Mouse (Mus musculus) embryonic facial prominence, embryonic 12.5 days (tissue): ENCODE measurements around the gene Tmem189. TPM values are rescaled to one million over a fixed set of nuclear protein-coding genes. Genes with fewer than 3 reads are reported as not detected.
A peak's percentile ranks its signal among the peaks of the same experiment; 100 is the strongest.

Source experiments
- ATAC-seq: fragments of 200-750 bp; cut with Nextera tagmentation; 2 replicates; pipeline ENCODE4 v1.8.0; 2017; ENCODE audit not compliant: insufficient number of reproducible peaks, insufficient read depth, low FRiP score, low TSS enrichment
- H3K27ac ChIP-seq: fragments of 300-500 bp; sonication (generic); 2 replicates; pipeline ENCODE4 v1.5.1; 2016; ENCODE audit warnings: mild to moderate bottlenecking
- H3K27me3 ChIP-seq: fragments of 300-500 bp; sonication (generic); 2 replicates; pipeline ENCODE4 v1.6.1; 2016; ENCODE audit warnings: mild to moderate bottlenecking, moderate library complexity
- H3K36me3 ChIP-seq: fragments of 300-500 bp; sonication (generic); 2 replicates; pipeline ENCODE4 v1.6.1; 2016; ENCODE audit warnings: mild to moderate bottlenecking
- H3K4me1 ChIP-seq: fragments of 300-500 bp; sonication (generic); 2 replicates; pipeline ENCODE4 v1.6.1; 2016
- H3K4me2 ChIP-seq: fragments of 300-500 bp; sonication (generic); replicated peaks from 2 replicates; pipeline ENCODE4 v1.6.1; 2016; ENCODE audit warnings: mild to moderate bottlenecking, moderate library complexity
- H3K4me3 ChIP-seq: fragments of 300-500 bp; sonication (generic); 2 replicates; pipeline ENCODE4 v1.5.1; 2016; ENCODE audit warnings: mild to moderate bottlenecking
- H3K9ac ChIP-seq: fragments of 300-500 bp; sonication (generic); 2 replicates; pipeline ENCODE4 v1.6.1; 2016; ENCODE audit warnings: mild to moderate bottlenecking, moderate library complexity
- H3K9me3 ChIP-seq: fragments of 300-500 bp; sonication (generic); 2 replicates; pipeline ENCODE4 v1.6.1; 2016; ENCODE audit warnings: mild to moderate bottlenecking, moderate library complexity
- WGBS: fragments of 180-500 bp; shearing (Covaris S2); methylation state at CpG from one replicate; pipeline ENCODE4 v1.1.7; 2016; 5-methylcytosine and 5-hydroxymethylcytosine counted together
- polyA plus RNA-seq: library from polyadenylated mRNA; unstranded; fragments of >200 nt; fragmentation: Nextera tagmentation; extraction: Ambion mirVana; gene quantifications from 2 replicates; pipeline ENCODE4 v1.2.1, GENCODE M21; 2016

The Tmem189 gene
- polyA plus RNA-seq, 1 experiment from 2014 or later: 45.0 TPM

DNA sequence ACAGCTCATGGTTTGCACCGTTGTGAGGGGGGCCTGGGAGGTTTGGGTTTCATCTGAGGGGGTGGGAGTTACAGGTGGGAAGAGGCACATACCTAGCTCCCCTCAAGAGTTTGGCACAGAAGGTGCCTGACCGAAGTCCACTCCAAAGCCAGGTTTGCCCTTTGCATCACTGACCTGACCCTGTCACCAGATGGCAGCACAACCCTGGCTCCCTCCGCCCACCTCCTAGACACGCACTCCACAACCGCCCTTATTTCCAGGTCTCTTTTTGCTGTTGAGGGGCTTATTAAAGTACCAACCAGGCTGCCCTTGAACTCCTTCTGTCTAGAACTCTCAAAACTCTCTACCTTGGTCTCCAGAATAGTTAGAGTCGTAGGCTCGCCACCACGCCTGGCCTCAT is 48.3 kb downstream of the Tmem189 start:
- ATAC-seq: no peak
- WGBS: 53% methylated on average over 8 of the region's 8 CpGs

DNA sequence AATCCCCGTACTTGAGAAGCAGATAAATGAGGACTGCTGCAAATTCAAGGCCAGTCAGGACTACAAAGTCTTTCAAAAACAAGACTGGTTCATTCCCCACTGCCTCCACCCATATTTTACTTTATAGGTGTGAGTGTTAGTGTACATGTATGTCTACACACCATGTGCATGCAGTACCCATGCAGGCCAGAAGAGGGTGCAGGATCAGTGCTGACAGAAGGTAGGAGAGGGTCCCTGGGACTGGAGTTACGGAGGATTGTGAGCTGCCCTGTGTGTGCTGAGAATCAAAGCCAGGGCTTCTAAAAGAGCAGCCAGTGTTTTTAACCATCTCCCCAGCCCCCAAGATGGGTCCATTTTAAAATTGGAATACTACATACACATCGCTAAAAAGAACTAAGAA is 49.3 kb downstream of the Tmem189 start:
- Histone ChIP-seq H3K4me2 (no peak overlapping the region), H3K27ac (no peak overlapping the region), H3K27me3 (no peaks in the 10 kb centered on the region), H3K36me3 (peaks cover 22% of the 10 kb centered on the region), H3K9me3 (0 out of 2 replicates have a peak, but pooled peaks cover 3% of the 10 kb centered on the region), H3K9ac (no peak overlapping the region), H3K4me3 (no peak overlapping the region), H3K4me1 (no peaks in the 10 kb centered on the region)
- ATAC-seq: no peak
- WGBS: 85% methylated on average over 3 of the region's 3 CpGs

More for the DNA sequence above, 48.3 kb downstream of the Tmem189 start:
- Histone ChIP-seq H3K27me3 (no peaks in the 10 kb centered on the region), H3K36me3 (peaks cover 30% of the 10 kb centered on the region), H3K4me3 (no peak overlapping the region), H3K9me3 (0 out of 2 replicates have a peak, but pooled peaks cover 3% of the 10 kb centered on the region), H3K4me2 (no peak overlapping the region), H3K4me1 (no peaks in the 10 kb centered on the region), H3K27ac (no peak overlapping the region), H3K9ac (no peak overlapping the region)

GRCm38 (mm10) chr2:167634865-167635512 is 54.6 kb downstream of the Tmem189 start:
- H3K4me3 ChIP-seq: peak overlapping the region; percentile 25

DNA sequence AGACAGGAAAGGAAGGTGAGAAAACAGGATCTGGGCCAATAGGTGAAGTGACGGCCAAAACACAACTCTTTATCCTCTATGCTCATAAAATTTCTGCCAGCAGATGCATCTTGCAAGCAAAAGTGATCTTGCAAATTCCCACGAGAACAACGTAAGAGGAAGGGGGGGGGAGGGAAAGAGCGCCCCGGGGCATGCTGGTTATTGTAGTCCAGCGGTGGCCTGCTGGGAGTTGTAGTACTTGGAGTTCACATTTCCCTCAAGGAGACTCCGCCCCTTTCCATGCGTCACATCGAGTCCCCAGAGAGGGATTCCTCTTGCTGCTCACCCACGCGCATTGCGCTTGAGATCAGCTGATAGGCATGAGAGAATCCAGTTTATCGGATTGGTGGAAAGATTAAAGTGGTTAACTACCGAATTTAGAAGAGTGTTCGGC is 55.3 kb downstream of the Tmem189 start:
- peak overlapping the region; percentile 50 for H3K4me2 ChIP-seq
- H3K4me3 ChIP-seq: peak overlapping the region; percentile 25
- no peaks in the 10 kb centered on the region for H3K36me3 ChIP-seq
- H3K4me1 ChIP-seq: peaks cover 21% of the 10 kb centered on the region
- ATAC-seq: no peak
- WGBS: under 1% methylated on average over 15 of the region's 15 CpGs
- H3K9ac ChIP-seq: no peak overlapping the region
- H3K9me3 ChIP-seq: no peaks in the 10 kb centered on the region
- peak overlapping the region; percentile 46; the same call in 1 of the 2 replicates for H3K27ac ChIP-seq
- H3K27me3 ChIP-seq: no peaks in the 10 kb centered on the region

More at GRCm38 (mm10) chr2:167634865-167635512, 54.6 kb downstream of the Tmem189 start:
- 76% methylated on average over 7 of the region's 7 CpGs for WGBS
- Histone ChIP-seq H3K9ac (no peak overlapping the region), H3K4me1 (peaks cover 16% of the 10 kb centered on the region), H3K27ac (no peak overlapping the region), H3K9me3 (no peaks in the 10 kb centered on the region), H3K4me2 (peak overlapping the region; percentile 50), H3K36me3 (no peaks in the 10 kb centered on the region), H3K27me3 (no peaks in the 10 kb centered on the region)
- no peak for ATAC-seq

DNA sequence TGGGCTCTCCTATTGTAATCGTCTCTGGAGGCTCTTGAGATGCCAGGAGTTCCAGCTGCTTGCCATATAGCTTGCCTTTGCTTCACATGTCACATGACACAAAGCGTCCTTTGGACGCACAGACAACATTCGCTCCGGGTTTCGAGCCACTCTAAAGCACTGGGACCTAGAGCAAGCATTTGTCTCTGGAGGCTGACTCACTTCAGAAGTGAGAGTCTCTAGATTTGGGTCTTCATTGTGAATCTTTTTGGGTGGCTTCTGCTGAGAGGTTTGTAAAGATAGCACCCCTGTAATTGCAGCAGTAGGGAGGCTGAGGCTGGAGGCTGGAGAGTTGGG is 56.1 kb downstream of the Tmem189 start:
- no peak overlapping the region for H3K4me3 ChIP-seq
- no peak for ATAC-seq
- H3K4me1 ChIP-seq: peaks cover 29% of the 10 kb centered on the region
- H3K36me3 ChIP-seq: peaks cover 8% of the 10 kb centered on the region; the same call in 1 of the 2 replicates
- 86% methylated on average over 6 of the region's 6 CpGs for WGBS
- no peak overlapping the region for H3K4me2 ChIP-seq
- no peak overlapping the region for H3K9ac ChIP-seq
- no peak overlapping the region for H3K27ac ChIP-seq
- H3K27me3 ChIP-seq: no peaks in the 10 kb centered on the region
- H3K9me3 ChIP-seq: no peaks in the 10 kb centered on the region

DNA sequence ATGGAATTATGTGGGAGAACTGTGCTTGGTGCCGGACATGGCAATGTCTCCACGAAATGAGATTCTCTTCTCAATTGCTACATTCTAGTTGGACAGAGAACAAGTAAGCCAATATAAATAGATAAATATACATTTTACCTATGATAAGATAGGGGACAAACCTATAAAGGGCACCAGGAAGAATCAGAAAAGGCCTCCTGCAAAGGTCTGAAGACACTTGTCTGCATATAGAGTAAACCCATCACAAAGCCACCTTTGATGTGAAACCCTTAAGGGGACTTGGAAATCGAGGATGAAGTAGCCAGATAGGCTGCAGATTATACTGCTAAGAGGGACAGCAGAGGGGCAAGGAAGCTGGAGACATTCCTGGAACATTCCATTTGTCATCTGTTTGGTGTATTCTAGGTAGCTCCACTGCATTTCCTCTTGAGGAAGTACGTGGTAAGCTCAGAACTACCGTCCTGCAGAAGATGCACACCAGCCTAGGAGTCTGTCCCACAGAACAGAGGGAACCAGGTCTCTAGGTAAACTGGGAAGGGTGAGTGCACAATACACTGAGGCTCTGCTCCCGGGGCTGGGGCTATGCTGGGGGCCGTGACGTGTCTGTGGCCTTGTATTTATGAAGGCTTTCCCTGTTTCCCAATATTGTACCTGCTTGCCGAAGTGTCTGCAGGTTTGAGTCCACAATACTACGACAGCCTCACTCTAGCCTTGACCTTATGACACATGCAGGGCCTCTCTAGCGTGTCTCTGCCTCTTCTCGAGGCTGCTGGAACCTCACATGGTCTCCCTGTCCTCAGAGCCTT is 56.7 kb downstream of the Tmem189 start:
- ATAC-seq: no peak
- Histone ChIP-seq H3K36me3 (peaks cover 13% of the 10 kb centered on the region), H3K9ac (no peak overlapping the region), H3K27ac (peak overlapping the region; percentile 89), H3K4me2 (peak overlapping the region; percentile 82), H3K27me3 (no peaks in the 10 kb centered on the region), H3K9me3 (no peaks in the 10 kb centered on the region), H3K4me3 (peak overlapping the region; percentile 96; the same call in 1 of the 2 replicates), H3K4me1 (peaks cover 31% of the 10 kb centered on the region)
- whole genome bisulfite sequencing: 78% methylated on average over 12 of the region's 12 CpGs

- H3K4me1 ChIP-seq: peaks cover 31% of the 10 kb centered on the region
- ATAC-seq: peak; percentile 86
- under 1% methylated on average over 74 of the region's 87 CpGs for WGBS
Measured at GRCm38 (mm10) chr2:167631591-167632448, 57.8 kb downstream of the Tmem189 start, which contains the start of gene Ube2v1. Gene Ube2v1, minus strand, starts transcription at chr2:167632095.

GRCm38 (mm10) chr2:167631181-167631590 is 58.4 kb downstream of the Tmem189 start:
- Histone ChIP-seq H3K36me3 (peaks cover 26% of the 10 kb centered on the region), H3K27me3 (no peaks in the 10 kb centered on the region), H3K9me3 (no peaks in the 10 kb centered on the region), H3K9ac (peak overlapping the region; percentile 94), H3K27ac (peak overlapping the region; percentile 89), H3K4me3 (peak overlapping the region; percentile 96), H3K4me1 (peaks cover 31% of the 10 kb centered on the region), H3K4me2 (peak overlapping the region; percentile 82)
- WGBS: under 1% methylated on average over 31 of the region's 31 CpGs
- ATAC-seq: peak; percentile 2; the same call in 1 of the 2 replicates

More at GRCm38 (mm10) chr2:167631591-167632448, 57.8 kb downstream of the Tmem189 start, which contains the start of gene Ube2v1:
- H3K36me3 ChIP-seq: peaks cover 24% of the 10 kb centered on the region
- peak within 1 kb of the TSS; percentile 96 for H3K4me3 ChIP-seq
- peak within 1 kb of the TSS; percentile 94 for H3K9ac ChIP-seq
- peak within 1 kb of the TSS; percentile 89 for H3K27ac ChIP-seq
- H3K9me3 ChIP-seq: no peaks in the 10 kb centered on the region
- H3K27me3 ChIP-seq: no peaks in the 10 kb centered on the region
- peak within 1 kb of the TSS; percentile 82 for H3K4me2 ChIP-seq

GRCm38 (mm10) chr2:167630421-167630820 is 59.2 kb downstream of the Tmem189 start:
- Histone ChIP-seq H3K36me3 (peaks cover 26% of the 10 kb centered on the region), H3K9ac (peak overlapping the region; percentile 94), H3K27ac (peak overlapping the region; percentile 25; the same call in 1 of the 2 replicates), H3K4me3 (peak overlapping the region; percentile 96), H3K9me3 (no peaks in the 10 kb centered on the region), H3K4me1 (peaks cover 35% of the 10 kb centered on the region), H3K27me3 (no peaks in the 10 kb centered on the region), H3K4me2 (peak overlapping the region; percentile 82)
- 74% methylated on average over 5 of the region's 5 CpGs for WGBS
- no peak for ATAC-seq

GRCm38 (mm10) chr2:167629665-167630209 is 59.9 kb downstream of the Tmem189 start:
- peak overlapping the region; percentile 96; the same call in 1 of the 2 replicates for H3K4me3 ChIP-seq
- peak overlapping the region; percentile 82 for H3K4me2 ChIP-seq
- H3K4me1 ChIP-seq: peaks cover 36% of the 10 kb centered on the region
- H3K27me3 ChIP-seq: no peaks in the 10 kb centered on the region
- H3K9ac ChIP-seq: no peak overlapping the region
- peaks cover 26% of the 10 kb centered on the region for H3K36me3 ChIP-seq
- WGBS: 76% methylated on average over 11 of the region's 11 CpGs
- no peaks in the 10 kb centered on the region for H3K9me3 ChIP-seq
- no peak for ATAC-seq
- H3K27ac ChIP-seq: no peak overlapping the region

GRCm38 (mm10) chr2:167628872-167629271 is 60.8 kb downstream of the Tmem189 start:
- H3K27me3 ChIP-seq: no peaks in the 10 kb centered on the region
- no peak overlapping the region for H3K9ac ChIP-seq
- ATAC-seq: no peak
- no peak overlapping the region for H3K4me3 ChIP-seq
- peaks cover 26% of the 10 kb centered on the region for H3K36me3 ChIP-seq
- H3K4me2 ChIP-seq: 0 out of 2 replicates have a peak overlapping the region, but pooled peaks have one; percentile 2
- no peaks in the 10 kb centered on the region for H3K9me3 ChIP-seq
- peaks cover 36% of the 10 kb centered on the region for H3K4me1 ChIP-seq
- WGBS: 74% methylated on average over 4 of the region's 4 CpGs
- peak overlapping the region; percentile 57; the same call in 1 of the 2 replicates for H3K27ac ChIP-seq
